Mouse (Mus musculus): ENCODE results near the gene Timm10. TPM values are rescaled to one million over a fixed set of nuclear protein-coding genes. Genes with fewer than 3 reads are reported as not detected.

The Timm10 gene
- polyA plus RNA-seq, 1 experiment from 2014 or later = 51.3 TPM

- Histone ChIP-seq H3K36me3 (peaks cover 12% of the 10 kb centered on the region), H3K9ac (peak overlapping the region; percentile 80), H3K9me3 (no peaks in the 10 kb centered on the region), H3K27ac (no peak overlapping the region), H3K4me3 (peak overlapping the region; percentile 91), H3K4me2 (replicated peaks) (peak overlapping the region; percentile 100), H3K27me3 (no peaks in the 10 kb centered on the region), H3K4me1 (peaks cover 13% of the 10 kb centered on the region)
- under 1% methylated on average over 29 of the region's 29 CpGs for WGBS
- 0 out of 2 replicates have a peak, but pooled peaks have one; percentile 0 for ATAC-seq (ENCODE audit: low FRiP score, low read depth)
Observed at GRCm38 (mm10) chr2:84827283-84827920, 605 bp downstream of the Timm10 start.

- Histone ChIP-seq H3K9ac (peak overlapping the region; percentile 54), H3K27ac (no peak overlapping the region), H3K27me3 (no peaks in the 10 kb centered on the region), H3K4me3 (no peak overlapping the region), H3K36me3 (peaks cover 12% of the 10 kb centered on the region), H3K4me2 (replicated peaks) (no peak overlapping the region), H3K4me1 (peaks cover 13% of the 10 kb centered on the region), H3K9me3 (no peaks in the 10 kb centered on the region)
- WGBS = 33% methylated on average over 10 of the region's 10 CpGs
- peak; percentile 85 for ATAC-seq (ENCODE audit: low FRiP score, low read depth)
Observed at GRCm38 (mm10) chr2:84831666-84832391, 5.0 kb downstream of the Timm10 start.

- H3K4me1 ChIP-seq = peaks cover 29% of the 10 kb centered on the region
- no peak overlapping the region for H3K27ac ChIP-seq
- H3K36me3 ChIP-seq = no peaks in the 10 kb centered on the region
- peaks cover 11% of the 10 kb centered on the region for H3K27me3 ChIP-seq
- H3K4me2 ChIP-seq (replicated peaks) = 0 out of 2 replicates have a peak overlapping the region, but pooled peaks have one; percentile 3
- 43% methylated on average over 8 of the region's 8 CpGs for WGBS
- no peak overlapping the region for H3K4me3 ChIP-seq
- H3K9ac ChIP-seq = no peak overlapping the region
- no peaks in the 10 kb centered on the region for H3K9me3 ChIP-seq
- no peak for ATAC-seq (ENCODE audit: low FRiP score, low read depth)
Observed at GRCm38 (mm10) chr2:84837107-84837506, 10.3 kb downstream of the Timm10 start.

- peaks cover 11% of the 10 kb centered on the region for H3K27me3 ChIP-seq
- no peak for ATAC-seq (ENCODE audit: low FRiP score, low read depth)
- H3K36me3 ChIP-seq = no peaks in the 10 kb centered on the region
- no peak overlapping the region for H3K27ac ChIP-seq
- no peaks in the 10 kb centered on the region for H3K9me3 ChIP-seq
- no peak overlapping the region for H3K9ac ChIP-seq
- WGBS = 20% methylated on average over 9 of the region's 9 CpGs
- H3K4me2 ChIP-seq (replicated peaks) = peak overlapping the region; percentile 95
- H3K4me1 ChIP-seq = peaks cover 31% of the 10 kb centered on the region
- peak overlapping the region; percentile 73; the same call in 1 of the 2 replicates for H3K4me3 ChIP-seq
Observed at GRCm38 (mm10) chr2:84837817-84838592, 11.2 kb downstream of the Timm10 start.

- Histone ChIP-seq H3K4me3 (peak within 1 kb of the TSS; percentile 73), H3K27ac (peak within 1 kb of the TSS; percentile 90), H3K9ac (peak within 1 kb of the TSS; percentile 81), H3K36me3 (no peaks in the 10 kb centered on the region), H3K4me2 (replicated peaks) (peak within 1 kb of the TSS; percentile 95), H3K4me1 (peaks cover 31% of the 10 kb centered on the region), H3K9me3 (no peaks in the 10 kb centered on the region), H3K27me3 (peaks cover 11% of the 10 kb centered on the region)
- 14% methylated on average over 10 of the region's 10 CpGs for WGBS
- ATAC-seq (ENCODE audit: low FRiP score, low read depth) = no peak
Observed at GRCm38 (mm10) chr2:84838593-84838949, 11.8 kb downstream of the Timm10 start, which contains the start of gene Slc43a1. Gene Slc43a1 (plus strand): TSS chr2:84838850.

- Histone ChIP-seq H3K9ac (peak overlapping the region; percentile 81), H3K36me3 (no peaks in the 10 kb centered on the region), H3K4me1 (peaks cover 31% of the 10 kb centered on the region), H3K27ac (peak overlapping the region; percentile 90), H3K4me2 (replicated peaks) (peak overlapping the region; percentile 95), H3K9me3 (no peaks in the 10 kb centered on the region), H3K4me3 (peak overlapping the region; percentile 73), H3K27me3 (peaks cover 11% of the 10 kb centered on the region)
- peak; percentile 16; the same call in 1 of the 2 replicates for ATAC-seq (ENCODE audit: low FRiP score, low read depth)
- under 1% methylated on average over 47 of the region's 47 CpGs for WGBS
Observed at GRCm38 (mm10) chr2:84838993-84839980, 12.5 kb downstream of the Timm10 start.

GRCm38 (mm10) chr2:84840016-84840747 is 13.4 kb downstream of the Timm10 start:
- H3K4me3 ChIP-seq = peak overlapping the region; percentile 73
- peak; percentile 92 for ATAC-seq (ENCODE audit: low FRiP score, low read depth)
- H3K4me2 ChIP-seq (replicated peaks) = peak overlapping the region; percentile 95
- under 1% methylated on average over 54 of the region's 54 CpGs for WGBS
- peaks cover 31% of the 10 kb centered on the region for H3K4me1 ChIP-seq
- H3K9me3 ChIP-seq = no peaks in the 10 kb centered on the region
- peaks cover under 1% of the 10 kb centered on the region; the same call in 1 of the 2 replicates for H3K36me3 ChIP-seq
- peak overlapping the region; percentile 81 for H3K9ac ChIP-seq
- H3K27ac ChIP-seq = peak overlapping the region; percentile 90
- peaks cover 11% of the 10 kb centered on the region for H3K27me3 ChIP-seq

- Histone ChIP-seq H3K4me1 (peaks cover 31% of the 10 kb centered on the region), H3K4me2 (replicated peaks) (peak overlapping the region; percentile 95), H3K9me3 (no peaks in the 10 kb centered on the region), H3K36me3 (peaks cover 7% of the 10 kb centered on the region; the same call in 1 of the 2 replicates), H3K4me3 (peak overlapping the region; percentile 73), H3K27ac (peak overlapping the region; percentile 90), H3K9ac (peak overlapping the region; percentile 81), H3K27me3 (peaks cover 11% of the 10 kb centered on the region)
- 6% methylated on average over 17 of the region's 17 CpGs for WGBS
- 0 out of 2 replicates have a peak, but pooled peaks have one; percentile 3 for ATAC-seq (ENCODE audit: low FRiP score, low read depth)
Observed at GRCm38 (mm10) chr2:84840748-84841563, 14.2 kb downstream of the Timm10 start.

GRCm38 (mm10) chr2:84841905-84842304 is 15.1 kb downstream of the Timm10 start:
- Histone ChIP-seq H3K27me3 (peaks cover 11% of the 10 kb centered on the region), H3K27ac (no peak overlapping the region), H3K4me3 (peak overlapping the region; percentile 73), H3K9ac (no peak overlapping the region; the same call in 1 of the 2 replicates), H3K4me2 (replicated peaks) (peak overlapping the region; percentile 95), H3K9me3 (no peaks in the 10 kb centered on the region), H3K36me3 (peaks cover 11% of the 10 kb centered on the region; the same call in 1 of the 2 replicates), H3K4me1 (peaks cover 31% of the 10 kb centered on the region)
- no peak for ATAC-seq (ENCODE audit: low FRiP score, low read depth)

- H3K27ac ChIP-seq = no peak overlapping the region
- peaks cover 3% of the 10 kb centered on the region for H3K27me3 ChIP-seq
- H3K4me1 ChIP-seq = peaks cover 26% of the 10 kb centered on the region
- H3K9ac ChIP-seq = no peak overlapping the region
- H3K36me3 ChIP-seq = peaks cover 18% of the 10 kb centered on the region; the same call in 1 of the 2 replicates
- H3K4me2 ChIP-seq (replicated peaks) = no peak overlapping the region
- 81% methylated on average over 6 of the region's 6 CpGs for WGBS
- H3K9me3 ChIP-seq = no peaks in the 10 kb centered on the region
- H3K4me3 ChIP-seq = no peak overlapping the region
- no peak for ATAC-seq (ENCODE audit: low FRiP score, low read depth)
Observed at GRCm38 (mm10) chr2:84843654-84844053, 16.9 kb downstream of the Timm10 start.
